Mouse (Mus musculus) MEL-GATA-1-ER (cell line): Measurements from ENCODE around the gene Cyp2j8.
"Not testable (repeated sequence)": the region's sequence is repeated elsewhere in the genome, so short reads cannot be mapped to it uniquely, and the experiment has no call there.

Source experiments
- DNase-seq: peaks from one replicate; pipeline ENCODE4 v3.0.0-alpha.2; 2012; ENCODE audit warnings: low read depth; ENCODE audit errors: extremely low read depth

The Cyp2j8 gene

GRCm38 (mm10) chr4:96507286-96507685 is at the start of gene Cyp2j8:
Cyp2j8 (minus strand) TSS chr4:96507386.
- DNase-seq = no peak

- no peak for DNase-seq
Measured at GRCm38 (mm10) chr4:96553133-96553819, 46.1 kb upstream of the Cyp2j8 start, which contains the start of gene Cyp2j6. Cyp2j6 (minus strand) TSS chr4:96553661.

GRCm38 (mm10) chr4:96551619-96552018 is 44.4 kb upstream of the Cyp2j8 start:
- no peak for DNase-seq

GRCm38 (mm10) chr4:96545976-96546375 is 38.8 kb upstream of the Cyp2j8 start:
- no peak for DNase-seq

- DNase-seq = no peak
Measured at GRCm38 (mm10) chr4:96525772-96526171, 18.6 kb upstream of the Cyp2j8 start.

GRCm38 (mm10) chr4:96522256-96522655 is 15.1 kb upstream of the Cyp2j8 start:
- DNase-seq = no peak

GRCm38 (mm10) chr4:96510083-96510482 is 2.9 kb upstream of the Cyp2j8 start:
- no peak for DNase-seq

- not testable (repeated sequence) for DNase-seq
Measured at GRCm38 (mm10) chr4:96463311-96464060, 43.7 kb downstream of the Cyp2j8 start.
